Mouse (Mus musculus) spleen, adult 18-20 months (tissue): ENCODE measurements at regions not wholly inside any gene's neighbourhood (a gene's known extent, or its start where the extent isn't known, plus 50 kb on each side); places are given as distances from the start of the nearest gene placed in this dataset.

Experiments
- DNase-seq, 2 experiments: peaks; one replicate each; pipeline ENCODE4 v3.0.0; 2022; ENCODE audit warnings: mixed read lengths in 2 of 2

- no peak for DNase-seq
Measured at GRCm38 (mm10) chr13:101427426-101428221, 340.4 kb downstream of the Pik3r1 start.

- no peak for DNase-seq
Measured at GRCm38 (mm10) chr13:101426461-101426860, 341.6 kb downstream of the Pik3r1 start.

DNA sequence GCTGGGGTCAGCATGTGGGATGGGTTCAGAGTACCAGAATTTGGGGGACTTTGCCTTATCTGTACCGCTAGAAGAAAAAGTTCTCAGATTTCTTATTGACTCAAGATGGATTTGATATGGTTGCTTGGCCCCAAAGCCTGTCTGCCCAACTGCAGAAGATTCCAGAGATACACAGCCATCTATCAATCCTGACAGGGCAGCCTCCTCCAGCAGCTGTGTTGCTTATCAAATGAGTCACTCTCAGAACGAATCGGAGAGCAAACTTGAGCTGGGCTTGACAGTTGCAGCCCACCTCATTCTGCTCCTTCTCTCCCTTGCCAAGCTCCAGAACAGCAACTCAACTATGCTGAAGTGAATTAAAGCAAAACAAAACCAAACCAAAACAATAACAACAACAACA lies 345.9 kb downstream of the Pik3r1 start:
- DNase-seq, result no peak

GRCm38 (mm10) chr13:101419457-101420025 lies 348.5 kb downstream of the Pik3r1 start:
- DNase-seq, result no peak

GRCm38 (mm10) chr13:101418272-101418671 lies 349.7 kb downstream of the Pik3r1 start:
- DNase-seq, result no peak

DNA sequence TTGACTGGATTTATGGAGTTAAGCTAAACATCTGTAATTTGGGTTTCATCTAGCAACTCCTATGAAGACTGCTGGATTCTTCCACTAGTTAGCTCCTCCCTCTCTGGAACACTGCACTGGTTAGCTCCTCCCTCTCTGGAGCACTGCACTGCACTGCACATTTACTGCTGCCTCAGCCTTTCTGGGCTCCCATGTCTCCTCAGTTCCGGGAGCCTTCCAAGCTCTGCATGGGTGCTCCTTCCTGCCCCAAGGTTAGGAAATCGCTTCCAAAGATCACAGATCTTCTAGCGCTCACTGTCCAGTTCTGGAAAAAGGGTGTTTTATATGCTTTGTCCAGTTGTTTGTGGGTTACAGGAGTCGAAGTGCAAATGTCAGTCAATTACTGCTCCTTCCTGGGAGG lies 359.1 kb downstream of the Pik3r1 start:
- DNase-seq, result no peak

GRCm38 (mm10) chr13:101407633-101408032 lies 360.4 kb downstream of the Pik3r1 start:
- DNase-seq, result no peak

GRCm38 (mm10) chr13:101373581-101374189 lies 394.3 kb downstream of the Pik3r1 start:
- DNase-seq, result no peak

GRCm38 (mm10) chr13:101371906-101372305 lies 396.1 kb downstream of the Pik3r1 start:
- DNase-seq, result no peak

- no peak for DNase-seq
Measured at GRCm38 (mm10) chr13:101368170-101368569, 399.8 kb downstream of the Pik3r1 start.

GRCm38 (mm10) chr13:101355363-101355762 lies 412.7 kb downstream of the Pik3r1 start:
- DNase-seq, result no peak

DNA sequence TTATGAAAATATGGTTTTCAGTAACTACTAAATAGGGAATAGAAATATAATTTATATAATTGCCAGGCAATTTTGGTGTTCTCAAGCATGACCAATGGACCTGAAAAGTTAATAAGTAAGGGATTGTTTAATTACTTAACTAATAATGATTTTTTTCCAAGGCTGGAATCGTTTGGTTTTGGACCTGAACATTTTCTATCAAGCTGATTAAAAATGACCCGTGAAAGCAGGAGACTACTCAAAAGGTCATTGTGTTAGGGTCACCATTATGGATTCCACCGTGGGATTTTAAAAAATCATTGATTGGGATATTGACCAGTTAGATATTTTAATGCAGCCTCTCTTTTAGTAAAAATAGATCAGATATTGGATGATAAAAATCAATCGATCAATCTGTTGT lies 416.9 kb downstream of the Pik3r1 start:
- DNase-seq, result no peak

DNA sequence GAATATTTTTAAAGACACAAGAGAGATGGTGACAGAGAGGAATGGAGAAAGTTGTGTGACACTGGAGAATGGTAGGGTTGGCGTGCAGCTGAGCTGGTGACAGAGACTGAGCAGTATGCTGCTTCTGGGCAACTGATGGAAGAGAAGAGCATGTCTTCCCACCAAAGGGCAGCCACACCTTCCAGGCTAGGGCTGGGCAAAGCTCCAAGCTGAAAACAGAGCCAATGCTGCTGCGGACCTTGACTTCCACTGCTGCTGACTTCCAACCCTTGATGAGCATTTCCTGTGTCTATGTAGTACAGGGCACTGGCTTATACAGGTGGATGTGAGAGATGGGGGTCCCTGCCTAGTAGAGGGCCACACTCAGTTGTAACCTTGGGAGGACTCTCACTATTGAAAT lies 418.7 kb downstream of the Pik3r1 start:
- DNase-seq, result no peak

DNA sequence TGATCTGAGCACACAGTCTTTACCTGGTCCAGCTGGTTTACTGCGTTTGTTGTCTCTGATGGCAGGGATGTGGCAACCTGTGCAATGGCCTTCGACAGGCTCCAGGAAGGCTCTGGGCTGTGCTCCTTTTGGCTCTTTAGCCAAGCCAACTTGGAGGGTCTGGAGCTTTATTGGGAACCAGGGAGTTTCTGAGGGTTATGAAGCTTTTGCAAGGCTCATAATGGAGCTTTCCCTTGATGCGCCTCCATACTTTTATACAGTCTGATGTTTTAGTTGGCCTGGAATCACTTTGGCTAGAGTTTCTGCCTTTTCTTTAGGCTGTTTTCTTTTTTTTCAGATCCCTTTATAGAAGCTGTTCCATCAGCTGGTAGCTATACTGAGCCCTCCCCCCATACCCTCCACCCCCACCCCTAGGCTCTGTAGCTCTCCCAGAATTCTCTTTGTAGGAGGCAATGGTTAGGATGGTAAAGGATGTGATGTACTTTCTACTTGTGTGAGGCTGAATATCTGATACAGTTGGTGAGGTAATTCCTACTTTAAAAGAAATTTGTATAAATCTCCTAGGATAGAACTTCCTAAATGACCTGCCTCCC lies 429.6 kb downstream of the Pik3r1 start:
- no peak for DNase-seq

GRCm38 (mm10) chr13:101318621-101319020 lies 449.4 kb downstream of the Pik3r1 start:
- DNase-seq, result no peak

DNA sequence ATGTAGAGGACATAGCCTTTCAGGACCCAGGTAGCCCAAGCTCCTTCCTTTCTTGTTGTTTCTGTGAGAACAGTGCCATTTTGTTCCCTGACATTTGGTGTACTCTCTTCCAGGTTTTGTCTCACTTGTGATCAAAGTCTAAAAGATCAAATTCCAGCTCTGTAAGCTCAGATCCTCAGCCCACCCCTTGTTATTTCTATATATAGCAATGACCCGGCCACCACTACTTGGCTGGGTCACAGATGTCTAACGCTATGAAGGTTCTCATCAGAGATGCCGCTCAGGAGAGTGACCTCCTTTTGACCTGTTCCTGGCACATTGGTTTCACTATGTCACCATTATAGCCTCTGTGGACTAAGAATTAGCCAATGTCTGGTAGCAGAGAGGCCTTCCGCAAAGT lies 451.7 kb downstream of the Pik3r1 start:
- no peak for DNase-seq

DNA sequence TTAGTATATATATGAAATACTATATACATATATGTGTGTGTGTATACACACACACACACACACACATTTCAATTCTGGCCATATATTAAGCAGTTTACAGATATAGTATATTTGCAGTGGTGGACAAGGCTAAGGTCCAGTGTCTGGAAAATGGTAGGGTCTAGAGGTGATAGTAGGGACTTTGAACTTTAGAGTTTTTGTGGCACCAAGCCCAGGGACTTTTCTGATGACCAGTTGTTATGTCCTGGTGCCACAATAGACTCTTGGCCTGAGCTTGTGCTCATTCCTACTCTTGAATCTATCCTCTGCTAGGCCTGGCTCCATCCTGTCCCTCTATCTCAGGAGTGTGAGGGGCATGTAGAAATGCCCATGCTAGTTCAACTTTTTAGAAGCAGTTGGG lies 454.0 kb downstream of the Pik3r1 start:
- no peak for DNase-seq

DNA sequence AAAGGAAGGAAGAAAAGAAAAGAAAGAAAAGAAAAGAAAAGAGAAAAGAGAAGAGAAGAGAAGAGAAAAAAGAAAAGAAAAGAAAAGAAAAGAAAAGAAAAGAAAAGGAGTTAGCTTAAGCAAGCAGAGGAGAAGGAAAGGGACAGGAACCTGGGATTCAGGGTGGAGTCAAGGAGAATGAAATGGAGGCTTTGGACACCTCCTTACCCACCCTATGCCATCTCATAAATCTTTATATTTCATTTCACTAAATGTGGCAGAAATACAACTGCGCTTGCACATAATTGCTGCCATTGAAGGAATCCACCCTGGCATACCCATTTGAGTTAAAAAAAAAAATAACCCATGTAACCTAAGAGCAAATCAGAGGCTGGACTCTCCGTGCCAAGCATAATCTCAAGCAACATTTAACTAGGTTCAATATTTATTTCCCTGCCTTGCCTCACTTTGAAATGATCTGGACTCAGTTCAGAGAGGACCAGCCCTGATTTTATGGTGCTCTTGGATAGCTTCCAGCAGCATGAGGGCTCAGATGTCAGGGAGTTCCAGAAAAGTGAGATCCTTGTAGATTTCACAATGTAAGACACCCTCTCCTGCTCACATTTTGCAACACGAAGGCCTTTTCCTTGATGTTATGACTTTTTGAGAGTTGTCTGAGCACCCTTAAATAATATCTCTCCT lies 456.2 kb downstream of the Pik3r1 start:
- no peak for DNase-seq

DNA sequence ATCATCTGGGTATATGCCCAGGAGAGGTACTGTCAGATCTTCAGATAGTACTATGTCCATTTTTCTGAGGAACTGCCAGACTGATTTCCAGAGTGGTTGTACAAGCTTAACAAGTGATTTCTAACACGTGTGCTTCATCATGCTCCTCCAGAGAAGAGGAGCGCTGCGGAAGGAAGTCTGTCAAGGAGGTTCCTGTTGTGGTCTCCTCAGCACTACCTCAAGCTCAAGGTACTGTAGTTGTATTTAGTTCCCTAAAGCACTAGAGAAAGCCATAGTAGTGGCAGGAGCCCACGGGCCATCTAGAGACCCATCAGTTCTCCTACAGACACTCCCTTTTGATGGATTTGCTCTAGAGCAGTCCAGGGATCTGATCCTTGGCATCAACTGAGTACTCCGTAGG lies 459.3 kb downstream of the Pik3r1 start:
- DNase-seq, result no peak

DNA sequence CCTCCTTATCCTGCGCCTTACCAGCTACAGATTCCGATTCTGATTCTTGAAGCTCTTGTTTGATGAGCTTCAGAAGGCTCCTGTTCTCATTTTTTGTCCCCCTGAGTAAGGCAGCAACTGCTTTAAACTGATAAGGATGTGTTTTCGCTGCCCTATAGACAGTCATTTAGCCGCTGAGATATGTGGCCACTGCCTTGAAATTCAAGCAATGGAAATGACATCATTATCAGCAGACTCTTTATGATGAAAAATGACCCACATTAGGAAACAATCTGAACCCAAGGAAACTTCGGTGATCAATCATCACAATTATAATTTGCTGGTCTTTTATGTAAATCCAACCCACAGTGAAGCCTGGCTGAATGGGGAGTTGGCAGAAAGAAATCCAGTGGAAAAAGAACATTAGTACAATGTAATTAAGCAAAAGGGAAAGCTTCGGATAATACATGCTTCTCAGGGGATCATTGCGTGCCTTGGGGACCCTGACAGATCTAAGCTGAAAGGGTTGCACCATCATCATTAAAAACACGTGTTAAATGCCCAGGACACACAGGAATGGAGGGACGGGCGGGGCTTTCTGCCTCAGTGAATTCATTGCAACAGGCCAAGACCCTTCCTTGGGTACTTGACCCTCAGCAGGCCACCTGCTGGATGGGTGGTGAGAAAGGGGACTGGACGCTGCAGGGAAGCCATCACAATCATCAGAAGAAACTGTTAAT lies 462.2 kb downstream of the Pik3r1 start:
- DNase-seq, result no peak

DNA sequence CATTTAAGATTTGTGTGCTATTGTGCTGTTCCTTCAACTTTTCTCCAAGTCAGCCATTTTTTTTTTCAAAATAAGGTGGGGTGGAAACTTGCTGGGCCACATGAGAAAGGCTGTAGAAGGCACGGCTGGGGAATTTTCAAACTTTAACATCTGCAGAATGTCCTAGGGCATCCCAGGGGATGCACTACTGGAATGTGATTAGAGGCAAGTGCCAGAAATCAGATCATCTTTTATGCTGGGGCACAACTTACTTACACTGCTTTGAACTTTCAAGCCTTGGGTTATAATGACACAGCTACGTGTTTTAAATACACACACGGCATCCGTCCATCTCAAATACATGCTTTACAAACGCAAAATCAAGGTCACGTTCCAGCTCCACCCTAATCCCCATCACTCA lies 463.0 kb downstream of the Pik3r1 start:
- no peak for DNase-seq

DNA sequence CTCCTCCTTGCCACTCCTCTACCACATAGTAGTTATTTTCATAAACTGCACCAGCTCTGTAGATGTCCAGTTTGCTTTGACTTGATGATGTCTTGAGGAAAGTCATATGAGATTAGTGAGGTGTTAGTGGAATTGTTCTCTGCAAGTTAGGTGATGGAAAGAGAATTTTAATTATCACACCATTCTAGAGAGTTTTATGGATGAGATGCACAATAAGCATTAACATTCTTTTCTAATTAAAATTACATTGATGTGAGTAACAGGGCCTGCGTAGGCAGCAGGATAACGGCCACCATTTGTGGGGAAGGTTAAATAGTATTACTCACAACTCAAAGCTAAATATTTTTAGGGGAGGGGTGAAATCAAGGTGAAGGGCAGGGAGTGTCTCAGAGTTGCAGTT lies 466.7 kb downstream of the Pik3r1 start:
- no peak for DNase-seq

GRCm38 (mm10) chr13:101289407-101289806 lies 456.2 kb upstream of the Slc30a5 start:
- DNase-seq, result no peak
